Mouse (Mus musculus): ENCODE measurements around the gene Zbtb5.
"Not testable (repeated sequence)": the region's sequence is repeated elsewhere in the genome, so short reads cannot be mapped to it uniquely, and the experiment has no call there.

The Zbtb5 gene

DNA sequence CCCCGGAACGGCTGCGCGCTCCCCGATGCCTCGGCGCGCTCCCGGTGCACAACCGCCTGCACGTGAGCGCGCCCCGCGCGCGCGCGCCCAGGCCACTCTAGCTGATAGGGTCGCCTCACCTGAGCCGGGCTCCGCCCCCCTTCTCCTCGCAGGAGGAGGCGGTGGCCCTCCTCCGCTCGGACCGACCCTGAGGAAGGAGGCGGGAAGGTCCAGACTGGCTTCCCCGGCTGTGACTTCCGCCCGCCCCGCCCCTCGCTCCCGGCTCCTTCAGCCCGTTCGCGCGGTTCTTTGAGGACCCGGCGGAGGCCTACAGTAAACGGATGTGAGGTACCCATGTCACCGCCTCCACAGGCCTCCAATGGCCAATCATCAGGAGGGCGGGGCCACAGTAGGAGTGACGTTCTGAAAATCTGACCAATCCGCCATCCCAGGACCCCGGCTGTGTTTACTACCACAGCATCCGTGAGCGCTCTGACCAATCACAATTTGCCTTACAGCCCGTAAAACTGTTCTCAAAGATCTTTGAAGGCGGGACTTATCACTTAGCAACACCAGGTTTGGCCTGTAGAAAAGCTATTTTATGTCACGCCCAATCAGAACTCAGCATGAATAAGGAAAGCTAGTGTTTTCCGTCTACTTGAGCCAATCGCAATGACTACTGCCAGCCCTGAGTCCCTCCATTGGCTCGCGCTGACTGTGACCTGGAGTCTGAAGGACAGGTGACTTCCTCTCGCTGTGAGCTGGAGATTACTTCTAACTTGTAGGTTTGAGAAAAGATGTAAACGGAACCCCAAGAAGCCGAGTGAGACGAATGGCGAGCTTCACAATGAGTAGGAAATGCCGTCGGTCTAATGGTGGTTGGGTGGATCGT is at the start of gene Zbtb5:
Gene Zbtb5 (minus strand): TSS at position 308 of the 871 bp plus-strand sequence.
- peak; percentile 99 for DNase-seq

DNA sequence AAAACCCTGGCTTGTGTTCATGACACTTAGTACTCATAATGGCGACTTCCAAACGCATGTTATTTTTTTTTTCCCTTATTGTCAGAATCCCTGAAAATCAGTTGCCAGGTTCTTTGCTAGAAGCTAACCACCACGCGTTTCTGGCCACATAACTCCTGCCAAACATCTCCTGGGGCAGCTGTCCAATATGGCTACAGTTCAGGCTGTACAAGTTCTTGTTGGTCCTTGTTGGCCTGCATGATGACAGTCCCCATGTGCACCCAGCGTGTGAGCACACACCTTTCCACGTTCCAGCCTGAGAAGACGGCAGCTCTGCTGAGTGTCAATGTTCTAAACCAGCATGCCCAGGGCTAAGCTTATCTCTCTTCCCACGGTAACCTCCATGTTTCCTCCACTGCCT is 43.2 kb upstream of the Zbtb5 start:
- DNase-seq, result no peak

DNA sequence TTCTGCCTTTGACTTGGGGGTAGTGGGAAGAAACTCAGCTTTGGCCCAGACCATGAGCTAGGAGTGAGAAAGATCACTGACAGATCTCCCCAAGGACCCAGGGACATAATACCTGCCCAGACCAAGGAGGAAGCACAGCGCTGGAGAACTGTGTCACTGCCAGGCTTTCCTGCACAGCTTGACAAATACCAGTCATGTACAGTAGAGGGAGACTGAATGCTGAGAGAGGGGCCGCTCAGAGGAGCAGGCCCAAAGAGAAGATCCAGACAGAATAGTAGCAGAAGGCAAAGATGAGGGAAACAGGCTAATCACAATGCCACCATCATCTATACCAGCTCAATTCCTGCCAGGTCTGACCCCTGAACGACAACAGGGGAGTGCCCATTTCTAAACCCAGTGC is 42.6 kb upstream of the Zbtb5 start:
- DNase-seq, result no peak

DNA sequence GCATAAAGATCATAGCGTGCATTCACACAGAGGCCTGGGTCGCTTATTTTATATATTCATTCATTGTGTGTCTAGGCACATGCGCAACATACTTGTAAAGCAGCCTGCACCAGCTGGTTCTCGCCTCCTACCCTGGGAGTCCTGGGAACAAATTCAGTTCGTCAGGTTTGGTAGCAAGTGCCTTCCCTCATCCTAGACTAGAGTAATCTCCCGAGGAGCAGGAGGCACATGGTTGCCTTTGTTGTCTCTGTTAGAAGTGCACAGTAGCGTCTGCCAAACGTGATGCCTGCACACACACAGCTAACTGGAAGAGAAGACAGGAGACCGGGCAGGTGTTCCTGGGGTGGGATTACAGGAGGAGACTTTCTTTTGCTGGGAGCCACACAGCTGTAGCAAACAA is 35.7 kb upstream of the Zbtb5 start:
- no peak for DNase-seq

DNA sequence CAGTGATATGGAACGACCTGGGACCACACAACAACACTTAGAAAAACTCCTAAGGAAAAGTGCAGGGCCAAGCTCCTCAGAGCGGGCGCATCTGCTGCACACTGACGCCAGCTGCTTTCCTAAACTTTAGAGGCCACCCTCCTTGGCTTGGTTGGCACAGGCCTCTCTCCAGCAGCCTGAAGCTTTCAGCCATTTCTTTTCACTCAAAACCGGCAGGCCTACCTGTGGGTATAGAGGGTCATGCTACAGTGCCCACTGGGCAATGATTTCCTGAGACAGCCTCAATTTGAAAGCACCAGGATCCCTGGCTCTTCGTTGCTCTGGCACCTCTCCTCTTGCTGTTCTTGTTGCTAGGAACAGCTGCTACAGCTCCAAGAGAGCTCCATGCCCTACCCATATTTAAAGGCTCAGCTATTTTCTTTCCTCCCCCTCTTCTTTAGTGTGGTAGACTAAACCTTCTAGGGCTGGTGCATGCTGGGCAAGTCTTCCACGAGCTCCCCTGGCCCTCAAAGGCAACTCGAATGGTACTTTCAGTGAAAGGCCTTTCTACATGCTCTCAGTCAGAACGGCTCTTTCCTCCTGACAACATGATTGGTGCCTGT is 35.2 kb upstream of the Zbtb5 start:
- DNase-seq, result no peak

DNA sequence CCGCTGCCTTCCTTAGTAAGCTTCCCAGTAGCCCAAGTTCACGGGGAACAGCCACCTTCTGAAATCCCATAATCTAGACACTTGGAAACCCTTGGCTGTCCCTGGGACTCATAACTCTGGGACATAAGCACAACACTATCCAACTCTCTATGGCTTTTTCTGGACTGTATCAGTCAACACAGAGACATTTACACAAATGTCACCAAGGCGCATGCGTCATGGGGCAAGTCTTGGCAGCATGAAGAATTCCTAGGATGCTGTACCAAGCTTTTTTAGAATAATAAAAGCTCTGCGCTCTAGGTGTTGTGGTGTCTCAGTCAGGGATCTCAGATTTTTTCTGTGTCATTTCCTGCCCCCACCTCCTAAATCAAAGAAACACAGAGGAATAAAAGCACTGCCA is 34.5 kb upstream of the Zbtb5 start:
- no peak for DNase-seq

DNA sequence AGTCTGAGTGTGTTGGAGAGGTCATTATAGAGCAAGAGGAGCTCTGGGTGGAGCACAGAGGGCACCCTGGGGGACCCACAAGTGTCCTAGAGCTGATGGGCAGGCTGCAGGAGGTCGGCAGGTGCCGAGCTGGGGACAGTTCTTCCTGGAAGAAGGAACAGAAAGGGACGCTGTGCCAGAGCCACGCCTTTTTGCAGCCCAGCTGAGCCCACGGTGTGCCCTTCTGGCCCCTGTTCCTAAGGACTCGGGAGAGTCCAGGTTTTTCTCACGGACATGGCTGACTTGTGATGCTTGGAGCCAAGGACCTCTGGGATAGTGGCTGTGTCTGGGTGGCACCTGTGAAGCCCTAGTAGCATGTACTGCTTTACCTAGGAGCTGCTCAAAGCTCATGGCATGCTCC is 28.6 kb upstream of the Zbtb5 start:
- no peak for DNase-seq

DNA sequence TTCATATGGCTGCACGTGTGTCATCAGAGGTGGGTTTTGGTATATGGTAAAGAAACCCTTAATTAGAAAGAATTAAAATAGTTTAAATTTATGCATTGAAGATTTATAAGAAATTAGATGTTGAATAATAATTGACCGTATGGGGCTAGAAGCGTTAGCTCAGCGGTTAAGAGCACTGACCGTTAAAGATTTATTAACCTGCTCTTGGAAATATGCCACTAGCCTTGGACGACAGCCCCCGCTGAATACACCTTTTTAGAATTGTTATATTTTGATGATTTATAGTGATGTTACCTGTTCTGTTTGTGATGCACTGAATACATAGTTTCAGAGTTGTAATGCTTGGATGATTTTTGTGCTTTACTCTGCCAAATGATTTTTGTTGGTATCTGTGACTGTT is 27.3 kb upstream of the Zbtb5 start:
- DNase-seq, result not testable (repeated sequence)

DNA sequence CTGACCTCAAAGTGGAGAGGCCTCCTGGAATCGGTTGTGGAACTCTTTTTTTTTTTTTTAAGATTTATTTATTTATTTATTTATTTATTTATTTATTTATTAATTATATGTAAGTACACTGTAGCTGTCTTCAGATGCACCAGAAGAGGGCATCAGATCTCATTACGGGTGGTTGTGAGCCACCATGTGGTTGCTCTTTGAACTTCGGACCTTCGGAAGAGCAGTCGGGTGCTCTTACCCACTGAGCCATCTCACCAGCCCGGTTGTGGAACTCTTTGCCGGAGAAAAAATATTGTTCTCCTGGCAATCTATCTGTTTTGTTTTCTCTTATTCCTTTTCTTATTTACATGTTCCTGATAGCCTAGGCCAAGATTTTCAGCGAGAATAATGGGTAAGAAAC is 26.7 kb upstream of the Zbtb5 start:
- DNase-seq, result not testable (repeated sequence)

DNA sequence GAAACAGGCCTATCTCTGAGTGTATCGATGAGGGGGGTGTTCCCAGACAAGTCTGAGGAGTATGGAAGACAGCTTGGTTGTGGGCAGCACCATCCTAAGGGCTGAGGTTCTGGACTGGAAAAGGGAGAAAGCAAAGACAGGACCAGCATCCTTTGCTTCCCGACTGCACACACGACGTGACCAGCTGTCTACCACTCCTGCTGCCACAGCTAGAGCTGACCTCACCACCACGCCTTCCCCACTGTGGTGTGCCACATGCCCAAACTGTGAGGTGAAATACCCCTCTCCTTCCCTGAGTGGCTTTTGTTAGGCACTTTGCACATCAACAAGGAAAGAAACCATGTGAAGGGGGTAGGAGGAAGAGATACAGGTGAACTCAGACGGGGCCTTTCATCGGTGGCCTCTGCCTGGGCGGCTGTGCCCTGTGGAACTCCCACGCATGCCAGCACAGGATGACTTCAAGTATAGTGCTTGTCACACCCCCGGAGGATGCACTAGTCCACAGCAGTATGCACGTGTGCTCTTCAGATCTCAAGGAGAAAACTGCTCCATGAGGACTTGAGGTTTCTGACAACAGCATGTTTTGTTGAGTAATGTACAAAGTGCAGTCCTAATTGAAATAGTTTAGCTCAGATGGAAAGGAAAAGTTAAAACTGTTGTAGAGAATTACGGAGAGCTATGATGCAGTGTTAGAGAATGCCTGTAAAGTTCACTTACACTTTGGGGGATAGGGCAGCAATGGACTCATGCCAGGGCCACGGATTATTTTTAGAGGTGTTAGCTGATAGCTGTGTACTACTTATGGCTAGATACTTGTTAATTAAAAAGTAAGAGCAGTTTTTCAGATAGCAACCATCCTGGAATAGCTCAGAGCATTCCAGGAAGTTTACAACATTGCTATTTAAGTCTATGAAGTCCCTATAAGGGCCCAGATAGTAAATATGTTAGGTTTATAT is 25.5 kb upstream of the Zbtb5 start:
- DNase-seq, result no peak

DNA sequence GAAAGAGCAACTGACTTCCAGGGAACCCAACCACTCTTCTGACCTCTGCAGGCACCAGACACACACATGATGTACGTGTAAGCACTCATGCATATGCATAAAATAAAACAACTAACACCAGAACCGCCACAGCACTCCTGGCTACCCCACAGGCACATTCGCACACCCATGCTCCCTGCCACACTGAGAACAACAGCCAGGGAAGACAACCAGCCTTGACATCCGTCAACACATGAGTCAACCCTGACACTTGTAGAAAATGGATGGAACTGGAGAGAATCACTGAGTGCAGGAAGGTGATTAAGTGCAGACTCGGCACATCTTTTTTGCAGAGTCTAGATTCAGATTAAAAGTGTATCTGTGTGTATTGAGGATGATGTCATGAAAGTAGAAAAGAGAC is 24.4 kb upstream of the Zbtb5 start:
- no peak for DNase-seq

DNA sequence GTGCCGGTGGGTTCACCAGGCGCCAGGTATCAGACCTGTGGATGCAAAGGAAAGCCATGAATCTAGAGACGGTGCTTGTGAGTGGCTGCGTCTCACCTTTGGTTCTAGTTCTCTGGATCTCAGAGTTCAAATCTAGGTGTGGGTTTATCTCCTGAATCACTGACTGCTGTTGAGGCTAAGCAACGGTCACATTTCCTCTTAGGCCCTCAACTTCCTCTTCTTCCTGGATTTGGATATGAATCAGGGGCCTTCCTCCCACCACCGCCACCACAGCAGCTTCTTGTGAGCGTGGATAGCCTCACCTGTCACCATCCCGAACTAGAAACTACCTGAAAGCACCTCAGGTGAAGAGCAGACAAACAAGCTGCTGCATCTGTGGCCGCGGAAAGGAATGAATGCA is 23.8 kb upstream of the Zbtb5 start:
- DNase-seq, result no peak

DNA sequence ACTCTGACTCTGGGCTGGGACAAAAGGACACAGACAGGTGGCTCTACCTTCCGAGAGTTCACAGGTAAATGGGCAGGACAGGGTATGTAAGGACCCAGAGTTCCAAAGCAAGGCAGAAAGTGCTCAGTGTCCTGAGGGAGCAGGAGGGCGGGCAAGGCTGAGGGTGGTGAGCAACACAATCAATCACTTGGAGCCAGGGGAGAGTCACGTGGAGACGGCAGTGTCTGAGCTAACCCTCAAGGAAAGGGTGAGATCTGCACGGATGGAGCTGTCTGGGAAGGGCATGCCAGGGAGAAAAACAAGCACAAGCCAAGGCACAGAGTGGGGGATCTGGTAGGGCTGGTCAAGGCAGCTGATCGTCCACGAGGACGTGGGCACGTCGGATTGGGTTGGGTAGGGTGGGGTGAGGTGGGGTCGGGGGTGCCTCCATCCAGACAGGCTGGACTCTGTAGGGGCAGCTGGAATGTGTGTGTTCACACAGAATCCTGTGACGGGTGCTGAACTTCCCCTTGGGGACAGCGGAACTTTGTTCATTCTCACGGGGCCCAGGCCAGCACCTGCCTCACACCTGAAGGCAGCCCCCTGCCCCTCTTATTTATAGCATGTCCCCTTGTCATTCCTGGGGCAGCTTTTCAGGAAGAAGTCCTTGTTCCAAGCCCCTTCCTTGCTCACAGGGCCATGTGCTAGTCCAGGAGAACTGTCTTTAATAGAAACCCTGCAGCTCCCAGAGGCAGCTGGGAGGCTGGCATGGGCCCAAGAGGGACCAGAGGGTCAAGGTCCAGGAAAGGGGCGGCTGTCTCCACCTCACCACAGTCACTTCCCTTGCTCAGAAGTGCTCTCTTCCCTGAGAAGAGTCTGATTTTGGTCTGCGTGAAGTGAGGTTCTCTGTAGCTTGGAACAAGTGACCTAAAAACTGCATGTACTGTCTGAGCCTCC is 22.7 kb upstream of the Zbtb5 start:
- DNase-seq, result no peak

DNA sequence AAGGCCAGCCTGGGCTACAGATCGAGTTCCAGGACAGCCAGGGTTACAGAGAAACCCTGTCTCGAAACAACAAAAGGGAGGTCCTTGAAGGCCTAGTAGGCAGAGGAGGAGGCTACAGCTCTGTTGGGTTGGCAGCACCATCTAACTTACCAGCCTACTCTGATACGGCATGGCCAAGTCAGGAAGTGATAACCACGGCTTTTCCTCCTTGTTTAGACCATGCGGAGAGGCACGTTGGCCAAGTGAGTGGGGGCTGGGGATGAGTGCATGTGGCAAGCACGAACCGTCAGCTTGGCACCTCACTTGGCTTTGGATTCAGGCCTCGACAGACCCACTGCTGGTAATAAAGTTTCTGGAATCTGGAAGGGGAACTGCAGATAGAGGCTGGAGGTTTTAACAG is 20.4 kb upstream of the Zbtb5 start:
- no peak for DNase-seq

DNA sequence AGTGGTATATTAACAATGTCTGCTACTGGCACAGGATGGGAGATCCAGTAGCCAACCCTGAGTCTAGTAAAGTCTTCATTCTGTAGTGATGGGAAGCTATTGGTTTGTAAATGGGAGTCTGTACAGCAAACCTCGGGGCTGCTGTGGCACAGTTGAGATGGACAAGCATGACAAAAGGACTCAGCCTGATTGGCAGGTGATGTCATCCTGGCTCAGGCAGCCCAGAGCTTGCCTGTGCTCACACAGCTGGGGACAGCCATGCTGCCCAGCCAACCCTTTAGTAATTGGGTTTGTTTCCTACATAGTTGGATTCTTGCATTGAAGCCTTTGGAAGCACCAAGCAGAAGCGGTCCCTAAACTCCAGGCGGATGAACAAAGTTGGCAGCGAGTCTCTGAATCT is 14.2 kb upstream of the Zbtb5 start:
- no peak for DNase-seq

DNA sequence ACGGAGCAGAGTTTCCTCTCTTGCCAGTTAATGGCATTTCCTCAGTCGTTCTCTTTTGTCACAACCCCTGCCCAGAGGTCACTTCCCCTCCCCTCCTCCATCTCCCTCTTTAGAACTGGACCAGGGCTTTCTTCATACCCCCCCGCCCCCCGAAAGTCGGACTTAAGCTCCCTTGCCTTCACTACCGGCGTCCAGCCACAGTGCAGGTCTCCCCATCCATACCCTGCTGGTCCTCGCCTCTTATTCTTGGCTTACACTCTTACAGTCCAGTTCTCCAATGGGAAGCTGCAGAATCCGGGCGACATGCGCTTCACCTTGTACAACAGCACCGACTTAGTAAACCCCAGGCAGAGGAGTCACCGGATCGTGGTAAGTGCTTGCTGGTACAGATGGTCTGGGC is 6.8 kb upstream of the Zbtb5 start:
- DNase-seq, result no peak

DNA sequence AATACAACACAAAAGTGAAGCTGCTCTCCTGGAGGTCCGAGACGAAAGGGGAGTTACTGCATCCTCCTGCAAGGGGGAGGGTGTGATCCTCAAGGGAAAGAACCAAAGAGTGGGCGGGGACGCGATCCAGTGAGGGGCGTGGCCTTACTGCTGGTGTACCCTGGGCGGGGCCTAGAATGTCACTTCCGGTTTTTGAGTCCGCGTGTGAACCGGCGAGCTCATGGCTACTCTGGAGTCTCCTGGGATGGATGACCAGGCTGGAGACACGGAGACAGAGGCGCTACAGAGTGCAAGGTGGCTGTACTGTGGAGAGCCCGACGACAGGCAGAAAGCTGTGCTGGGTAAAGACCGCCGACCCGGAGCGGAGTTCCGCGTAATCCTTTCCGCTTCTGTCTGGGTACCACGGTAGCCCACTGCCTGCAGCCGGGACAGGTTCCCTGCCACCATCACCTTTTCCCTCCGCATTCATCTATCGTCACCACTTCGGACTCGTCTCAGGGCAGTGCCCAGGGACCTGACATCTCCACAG is 6.3 kb upstream of the Zbtb5 start, which contains the start of gene Polr1e:
Gene Polr1e (plus strand): TSS at position 132 of the 529 bp plus-strand sequence.
- DNase-seq, result peak; percentile 94

DNA sequence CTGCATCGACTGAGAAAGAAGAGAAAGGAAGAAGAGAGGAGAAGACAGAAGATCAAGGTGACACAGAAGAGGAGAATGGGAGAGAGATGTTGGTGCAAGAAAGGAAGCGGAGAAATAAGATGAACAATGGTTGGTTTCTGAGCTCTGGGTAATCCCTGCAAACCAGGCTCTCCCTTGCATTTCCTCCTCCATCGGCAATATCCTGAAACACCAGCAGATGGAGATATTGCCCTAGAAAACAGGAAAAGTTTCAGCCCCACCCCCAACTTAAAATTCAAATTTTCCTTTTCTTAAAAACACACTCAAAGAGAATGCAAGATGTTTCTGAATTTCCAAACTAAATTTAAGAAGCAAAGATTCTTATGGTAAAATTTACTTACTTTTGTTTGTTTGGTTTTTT is 3.4 kb upstream of the Zbtb5 start:
- DNase-seq, result peak; percentile 63

DNA sequence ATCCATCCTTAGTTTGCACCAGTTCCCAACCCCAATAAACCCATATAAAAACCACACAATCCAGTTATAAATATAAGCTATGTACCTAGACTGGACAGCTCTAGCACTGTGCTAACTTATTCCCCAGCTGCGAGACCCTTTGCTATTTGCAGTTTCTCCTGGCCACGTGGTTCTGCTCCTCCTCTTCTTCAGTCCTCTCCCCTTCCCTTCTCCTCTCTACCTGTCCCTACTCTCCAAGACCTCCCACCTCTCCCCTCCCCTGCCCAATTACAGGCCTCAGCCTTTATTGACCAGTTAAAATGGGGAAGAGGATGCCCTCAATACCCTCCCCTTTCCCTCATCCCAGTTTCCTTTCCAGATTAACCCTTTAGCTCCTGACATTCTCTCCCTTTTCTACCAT is 1.3 kb upstream of the Zbtb5 start:
- DNase-seq, result no peak

DNA sequence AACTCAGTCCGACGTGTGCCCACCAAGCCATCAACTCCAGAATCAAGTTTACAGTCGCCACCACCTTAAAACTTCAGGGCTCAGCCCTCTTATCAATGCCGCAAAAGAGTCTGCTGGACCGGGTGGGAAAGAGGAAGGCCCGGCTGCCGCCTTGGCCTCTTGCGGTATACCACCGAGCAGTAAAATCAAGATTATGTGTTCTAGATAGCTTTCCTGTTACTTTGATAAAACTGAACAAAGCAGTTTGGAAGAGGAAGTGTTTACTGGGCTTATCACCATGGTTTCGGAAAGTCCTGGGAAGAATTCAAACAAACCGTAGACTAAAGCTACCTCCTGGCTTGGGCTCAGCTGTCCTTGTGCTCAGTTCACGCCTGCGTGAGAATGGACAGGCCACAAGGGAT is 819 bp upstream of the Zbtb5 start:
- DNase-seq, result no peak

DNA sequence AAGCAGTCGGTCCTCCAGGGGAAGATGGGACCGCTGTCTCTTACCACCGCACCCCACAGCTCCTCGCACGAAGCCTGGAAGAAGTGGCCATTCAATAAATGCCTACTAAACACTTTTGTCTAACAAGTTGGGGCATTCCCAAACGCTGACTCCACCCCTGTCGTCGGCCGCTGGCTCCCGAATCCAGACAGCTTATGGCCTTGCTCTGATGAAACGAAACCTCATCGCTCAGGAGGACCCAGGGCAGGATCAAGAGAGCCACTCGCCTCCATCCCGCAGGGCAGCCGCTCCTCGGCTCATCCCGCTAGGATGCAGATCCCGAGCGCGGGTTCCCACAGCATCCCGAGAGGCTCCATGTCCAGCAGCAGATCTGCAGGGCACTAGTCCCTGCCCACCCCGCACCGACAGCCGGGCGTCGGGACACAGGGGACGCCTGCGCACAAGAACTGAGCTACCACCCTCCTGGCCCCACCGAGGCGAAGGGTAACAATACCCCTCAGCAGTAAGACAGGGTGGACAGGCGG is 569 bp downstream of the Zbtb5 start:
- no peak for DNase-seq

Data from thymus, postnatal 25 days (tissue).